Mouse (Mus musculus) bone marrow, adult 2 months (tissue): ENCODE results near the gene Pld1.

Experiments used
- CTCF ChIP-seq: fragments of 200-500 bp; IDR thresholded peaks from 2 replicates; pipeline ENCODE4 v1.5.1; 2011; ENCODE audit warnings: low read length, control low read depth; ENCODE audit not compliant: control insufficient read depth, insufficient read depth
- POLR2A ChIP-seq: fragments of 200-500 bp; IDR thresholded peaks from 2 replicates; pipeline ENCODE4 v1.6.1; 2011; ENCODE audit warnings: low read depth, mild to moderate bottlenecking, control low read depth, low read length, borderline replicate concordance; ENCODE audit not compliant: control insufficient read depth

GRCm38 (mm10) chr3:28107446-28108004, 169.0 kb downstream of the Pld1 start:
- TF ChIP-seq CTCF, result no peak
- TF ChIP-seq POLR2A, result no peak
